Mouse (Mus musculus) thymus, postnatal 25 days (tissue): ENCODE results near the gene D330045A20Rik.
"Not testable (repeated sequence)": the region's sequence is repeated elsewhere in the genome, so short reads cannot be mapped to it uniquely, and the experiment has no call there.

ENCODE experiments used
- DNase-seq: peaks from one replicate; pipeline ENCODE4 v3.0.0; 2022

The D330045A20Rik gene

DNA sequence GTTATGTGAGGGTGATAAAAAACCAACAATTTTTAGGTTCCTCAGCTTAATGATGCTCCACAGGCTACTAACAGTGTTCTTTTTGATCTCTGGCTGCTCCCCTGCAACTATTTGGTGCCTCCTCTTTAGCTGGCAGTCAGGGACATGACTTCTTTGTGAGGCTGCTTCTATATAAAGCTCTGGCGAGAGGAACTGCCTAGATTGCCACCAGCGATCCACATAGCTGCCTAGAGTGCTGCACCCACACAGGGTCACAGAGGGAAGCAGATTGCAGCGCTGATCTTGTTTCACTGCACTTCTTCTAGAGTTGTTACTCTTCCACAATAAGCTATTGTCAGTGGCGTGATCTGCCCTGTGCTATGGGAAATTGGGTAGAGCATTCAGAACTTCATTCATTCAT lies 103.4 kb downstream of the D330045A20Rik start:
- DNase-seq: no peak

DNA sequence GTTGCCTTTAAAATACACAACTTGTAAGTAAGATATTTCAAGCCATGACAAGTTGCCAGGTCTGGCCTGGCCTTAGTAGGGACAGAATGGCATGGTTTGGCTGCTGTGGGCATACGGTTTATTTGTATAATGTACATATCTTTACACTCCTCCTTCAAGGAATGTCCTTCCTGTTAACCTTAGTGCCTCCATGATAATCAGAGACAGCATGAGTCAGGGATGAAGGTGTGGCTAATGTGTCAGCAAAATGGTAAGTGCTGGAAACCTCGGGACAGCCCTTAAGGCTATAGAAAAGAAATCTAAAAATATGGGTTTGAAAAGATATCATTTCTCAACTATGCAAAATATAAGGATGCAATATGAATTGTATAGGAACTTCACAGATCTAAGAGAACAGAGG lies 106.5 kb downstream of the D330045A20Rik start:
- not testable (repeated sequence) for DNase-seq

DNA sequence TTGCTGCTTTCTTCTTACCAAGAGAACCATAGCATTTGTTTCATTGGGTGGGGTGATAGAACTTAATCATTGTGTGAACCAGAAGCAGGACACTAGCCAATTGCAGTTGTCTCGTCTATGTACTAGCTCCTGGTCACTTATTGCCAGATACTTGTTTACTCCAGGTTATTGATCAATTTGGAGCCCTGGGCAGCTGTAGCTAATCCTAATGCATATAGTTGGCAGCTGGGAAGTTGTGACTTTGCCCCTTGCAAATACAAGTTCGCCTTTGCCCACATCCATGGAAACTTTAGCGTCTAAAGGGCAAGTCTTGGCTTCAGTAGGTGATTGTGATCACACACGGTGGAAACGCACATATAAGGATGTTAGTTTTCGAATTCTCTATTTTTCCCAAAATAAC lies 116.2 kb downstream of the D330045A20Rik start:
- DNase-seq: no peak
